Mouse (Mus musculus): ENCODE results near the gene Camkk2. TPM values are rescaled to one million over a fixed set of nuclear protein-coding genes. Genes with fewer than 3 reads are reported as not detected.

Gene Camkk2
- total RNA-seq, 2 experiments from 2014 or later: 12.8 to 24.0 TPM

DNA sequence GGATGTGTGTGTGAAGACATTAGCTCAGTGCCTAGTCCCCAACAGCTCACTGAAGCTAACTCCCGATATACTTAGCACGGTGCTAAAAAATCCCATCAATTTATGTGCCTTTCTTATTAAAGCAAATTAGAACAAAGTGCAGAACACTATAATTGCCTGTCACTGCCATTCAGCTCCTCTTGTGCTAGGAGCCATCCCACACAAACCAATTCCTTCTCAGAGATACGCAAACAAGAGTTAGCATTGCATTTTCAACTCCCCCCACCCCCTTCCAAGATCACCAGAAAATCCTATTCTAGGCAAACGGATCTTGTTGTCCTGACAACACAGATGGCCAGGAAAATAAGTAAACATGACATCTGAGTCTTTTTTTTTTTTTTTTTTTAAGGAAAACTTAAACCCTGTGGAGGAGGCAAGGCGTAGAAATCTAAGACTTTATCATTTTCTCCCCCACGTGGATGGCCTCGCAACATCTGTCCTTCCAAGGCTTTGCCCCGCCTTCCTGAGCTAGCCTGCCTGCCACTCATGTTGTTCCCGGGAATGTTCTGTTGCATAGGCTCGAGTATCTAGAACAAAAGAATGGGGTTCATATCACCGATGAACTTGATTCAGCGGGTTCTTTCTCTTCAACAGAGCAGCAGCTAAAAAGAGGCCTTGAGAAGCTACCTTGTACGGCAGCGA is 4.7 kb upstream of the Camkk2 start:
- no peak for ATAC-seq (replicated peaks; ENCODE audit: low FRiP score, poor library complexity, severe bottlenecking)

DNA sequence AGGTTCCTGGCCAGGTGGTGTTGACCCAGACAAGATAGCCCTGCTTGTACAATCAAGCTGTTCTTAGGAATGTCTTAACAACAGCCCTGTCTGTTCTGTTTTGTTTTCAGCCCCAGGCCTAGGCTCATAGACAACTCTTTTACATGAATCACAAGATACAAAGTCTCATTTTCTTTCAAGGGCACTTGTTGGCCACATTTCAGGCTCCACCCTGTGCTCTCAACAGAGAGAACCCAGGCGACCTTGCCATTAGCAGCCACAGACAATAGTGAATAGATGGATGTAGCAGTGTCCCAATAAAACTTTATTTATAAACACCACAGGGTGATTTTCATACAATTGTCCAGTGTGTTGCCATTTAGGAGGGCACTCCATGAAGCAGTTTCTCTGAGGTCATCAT is 2.9 kb upstream of the Camkk2 start:
- ATAC-seq (replicated peaks; ENCODE audit: low FRiP score, poor library complexity, severe bottlenecking): no peak

DNA sequence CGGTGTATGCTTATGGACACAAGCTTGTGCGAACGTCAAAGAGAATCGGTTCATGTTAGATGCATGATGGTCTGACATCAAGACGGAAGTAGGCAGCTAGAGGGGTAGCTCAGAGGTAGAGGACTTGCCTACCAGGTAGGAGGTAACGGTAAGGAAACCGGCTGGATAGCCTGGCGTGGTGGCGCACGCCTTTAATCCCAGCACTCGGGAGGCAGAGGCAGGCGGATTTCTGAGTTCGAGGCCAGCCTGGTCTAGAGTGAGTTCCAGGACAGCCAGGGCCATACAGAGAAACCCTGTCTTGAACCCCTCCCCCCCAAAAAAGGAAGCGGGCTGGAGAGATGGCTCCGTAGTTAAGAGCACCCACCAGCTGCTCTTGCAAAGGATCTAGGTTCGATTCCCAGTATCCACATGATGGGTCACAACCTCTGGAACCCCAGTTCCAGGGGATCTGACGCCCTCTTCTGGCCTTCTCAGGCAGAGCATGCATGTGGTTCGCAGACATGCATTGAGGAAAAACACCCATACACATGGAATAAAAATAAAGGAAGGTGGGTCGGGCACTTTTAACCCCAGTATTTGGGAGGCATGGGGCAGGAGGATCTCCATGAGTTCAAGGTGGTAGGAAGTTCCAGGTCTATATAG is 1.7 kb upstream of the Camkk2 start:
- ATAC-seq (replicated peaks; ENCODE audit: low FRiP score, poor library complexity, severe bottlenecking): no peak

DNA sequence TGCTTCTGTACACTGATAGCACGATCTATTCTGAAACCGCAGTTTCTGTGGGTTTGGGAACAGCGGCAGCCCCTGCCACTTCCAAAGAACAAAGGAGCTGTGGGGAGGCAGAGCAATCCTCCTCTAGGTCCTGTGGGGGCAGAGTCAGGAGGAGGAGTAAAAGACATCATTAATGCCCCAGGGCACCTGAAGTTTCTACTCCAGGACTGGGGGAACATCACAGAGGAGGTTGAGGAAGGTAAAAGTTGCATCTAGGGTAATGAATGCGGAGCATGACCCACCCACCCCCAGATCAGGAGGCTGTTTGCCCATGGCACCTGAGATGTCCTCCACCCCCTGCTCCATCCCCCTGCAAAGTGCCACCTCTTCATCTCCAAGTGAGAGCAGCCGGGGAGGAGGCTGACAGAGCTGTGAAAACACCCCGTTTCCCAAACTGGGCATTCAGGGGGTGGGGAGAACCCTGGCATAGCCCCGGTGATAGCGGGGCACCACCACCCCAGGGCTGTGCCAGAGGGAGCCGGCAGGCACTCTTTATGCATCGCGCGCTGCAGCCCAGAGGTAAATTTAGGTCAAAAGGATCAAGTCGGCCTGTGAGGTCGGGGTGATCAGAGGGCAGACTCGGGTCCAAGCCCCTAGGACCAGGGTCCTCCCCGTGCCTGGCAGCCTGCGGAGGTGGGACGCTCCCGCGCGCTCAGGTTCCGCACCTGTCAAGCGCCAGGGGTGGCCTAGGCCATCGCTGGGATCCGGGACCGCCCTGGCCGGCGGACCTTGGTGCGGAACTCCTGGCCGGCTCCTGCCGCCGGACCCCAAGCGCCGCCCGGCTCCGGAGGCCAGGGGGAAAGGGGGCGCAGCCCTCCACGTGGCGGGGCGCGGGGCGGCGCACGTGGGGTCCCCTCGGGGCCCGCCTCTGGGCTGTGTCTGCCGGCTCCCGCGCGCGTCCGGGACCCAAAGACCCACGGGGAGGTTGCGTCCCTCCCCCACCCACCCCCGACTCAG is 680 bp downstream of the Camkk2 start:
- peak; percentile 25 for ATAC-seq (replicated peaks; ENCODE audit: low FRiP score, poor library complexity, severe bottlenecking)

DNA sequence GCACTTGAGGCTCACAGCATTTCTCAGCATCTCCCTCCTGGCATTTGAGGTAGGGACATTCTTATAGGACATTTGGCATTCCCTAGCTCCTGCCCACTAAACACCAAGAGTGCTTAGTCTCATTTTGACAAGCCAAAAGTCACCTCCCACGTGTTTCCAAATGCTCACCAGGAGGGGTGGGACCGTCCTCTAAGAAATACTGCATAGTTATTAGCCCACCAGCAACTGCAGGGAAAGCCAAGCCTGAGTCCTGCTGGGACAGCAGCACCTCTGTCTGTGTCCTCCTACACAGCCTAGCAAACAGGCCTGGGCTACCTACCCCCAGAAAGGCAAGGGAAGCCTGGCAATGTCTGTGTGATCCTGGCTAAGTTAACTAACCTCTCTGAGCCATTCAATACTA is 1.9 kb downstream of the Camkk2 start:
- ATAC-seq (replicated peaks; ENCODE audit: low FRiP score, poor library complexity, severe bottlenecking): no peak

DNA sequence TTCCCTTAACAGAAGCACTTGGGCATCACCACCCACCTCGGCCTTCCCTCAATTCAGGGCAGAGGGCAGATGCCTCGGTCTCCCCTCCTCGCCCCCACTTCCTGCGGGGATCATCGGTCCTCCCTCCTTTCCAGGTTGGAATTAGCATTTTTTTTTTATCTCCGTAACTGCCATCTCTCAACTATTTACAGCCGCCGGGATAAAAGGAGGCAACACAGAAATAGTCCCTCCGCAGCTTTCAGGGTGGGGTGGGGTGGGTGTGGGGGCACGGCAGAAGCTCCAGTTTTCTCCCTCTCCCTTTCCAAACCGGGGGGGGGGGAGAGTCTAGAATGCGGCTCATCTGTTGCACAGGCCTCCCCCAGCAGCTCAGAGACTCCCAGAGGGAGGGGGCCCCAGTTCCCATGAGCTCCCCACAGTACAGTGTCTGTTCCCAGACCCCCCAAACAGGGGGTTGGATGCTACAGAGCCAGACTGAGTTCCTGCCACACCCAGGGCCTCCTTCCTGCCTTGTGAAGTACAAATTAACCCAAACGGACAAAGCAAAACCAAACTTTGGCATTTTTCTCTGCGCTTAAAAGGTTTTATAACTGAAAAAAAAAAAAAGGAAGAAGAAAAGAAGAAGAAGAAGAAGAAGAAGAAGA is 3.4 kb downstream of the Camkk2 start:
- no peak for ATAC-seq (replicated peaks; ENCODE audit: low FRiP score, poor library complexity, severe bottlenecking)

DNA sequence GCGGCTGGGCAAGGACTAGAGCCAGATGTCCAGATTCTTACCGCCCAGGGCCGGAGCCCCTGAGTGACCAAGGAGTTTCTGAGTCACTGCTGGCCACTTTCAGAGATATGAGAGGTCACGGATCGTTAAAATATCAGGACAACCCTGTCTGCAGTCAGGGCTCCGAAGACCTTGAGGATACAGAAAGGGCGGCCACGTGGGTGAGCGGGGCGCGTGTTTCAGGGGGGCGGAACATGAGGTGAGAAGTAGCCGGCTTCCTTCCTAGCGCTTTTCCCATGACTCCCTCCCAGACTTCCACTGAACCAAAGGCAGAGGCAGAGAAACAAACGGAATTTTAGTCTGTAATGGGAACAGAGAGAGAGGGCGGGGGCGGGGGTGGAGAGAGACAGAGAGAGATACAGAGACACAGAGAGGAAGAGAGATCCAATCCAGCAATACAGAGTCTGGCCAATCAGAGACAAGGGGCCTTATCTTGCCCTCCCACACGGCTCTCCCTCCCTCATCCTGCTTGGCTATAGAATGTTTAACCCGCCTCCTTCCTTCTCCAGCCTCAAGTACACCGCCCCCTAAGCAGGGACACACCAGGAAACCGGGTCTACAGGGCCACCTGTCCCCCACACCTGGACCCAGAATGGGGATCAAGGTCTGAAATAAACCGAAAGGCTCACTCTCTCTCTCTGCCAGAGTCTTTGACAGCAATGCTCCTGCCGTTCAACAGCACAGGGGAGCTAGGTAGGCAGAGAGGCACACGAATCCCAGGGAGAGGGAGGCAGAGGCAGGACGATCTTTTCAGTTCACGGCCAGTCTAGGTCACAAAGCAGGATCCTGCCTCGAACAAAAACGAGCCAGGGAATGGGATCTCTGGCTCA is 4.2 kb downstream of the Camkk2 start:
- ATAC-seq (replicated peaks; ENCODE audit: low FRiP score, poor library complexity, severe bottlenecking): peak; percentile 91

DNA sequence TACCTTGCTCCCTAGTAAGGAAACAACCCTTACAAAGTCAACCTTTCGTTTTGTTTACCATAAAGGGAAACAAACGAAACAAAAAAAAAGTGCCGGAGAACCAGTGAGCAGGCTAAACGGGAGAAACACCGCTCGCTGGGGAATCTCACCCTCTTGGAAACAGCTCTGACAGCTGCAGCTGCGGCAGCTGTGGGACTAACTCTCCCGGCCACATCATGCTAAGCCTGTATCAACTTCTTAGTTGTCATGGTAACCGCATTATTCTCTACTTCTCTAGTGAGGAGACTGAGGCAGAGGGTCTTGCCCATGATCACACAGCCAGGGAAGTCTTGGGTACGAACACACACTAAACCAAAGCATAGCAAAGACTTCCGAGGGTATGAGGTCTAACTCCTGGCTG is 5.5 kb downstream of the Camkk2 start:
- no peak for ATAC-seq (replicated peaks; ENCODE audit: low FRiP score, poor library complexity, severe bottlenecking)

DNA sequence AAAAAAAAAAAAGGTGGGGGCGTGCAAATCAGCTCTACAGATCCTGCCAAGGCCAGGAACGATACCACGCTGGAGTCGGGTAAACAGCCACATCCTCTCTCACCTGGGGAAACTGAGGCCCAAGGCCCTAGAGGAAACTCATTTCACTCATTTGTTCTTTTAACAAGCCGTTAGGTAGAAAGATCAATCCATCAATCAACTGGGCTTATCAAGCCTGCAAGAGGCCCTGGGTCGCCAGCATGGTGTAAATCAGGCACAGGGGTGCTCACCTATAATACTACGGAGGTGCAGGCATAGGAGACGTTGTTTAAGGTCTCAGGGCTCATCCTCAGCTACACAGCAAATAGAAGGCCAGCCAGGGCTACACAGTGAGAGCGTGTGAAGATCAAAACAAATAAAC is 7.8 kb downstream of the Camkk2 start:
- no peak for ATAC-seq (replicated peaks; ENCODE audit: low FRiP score, poor library complexity, severe bottlenecking)

DNA sequence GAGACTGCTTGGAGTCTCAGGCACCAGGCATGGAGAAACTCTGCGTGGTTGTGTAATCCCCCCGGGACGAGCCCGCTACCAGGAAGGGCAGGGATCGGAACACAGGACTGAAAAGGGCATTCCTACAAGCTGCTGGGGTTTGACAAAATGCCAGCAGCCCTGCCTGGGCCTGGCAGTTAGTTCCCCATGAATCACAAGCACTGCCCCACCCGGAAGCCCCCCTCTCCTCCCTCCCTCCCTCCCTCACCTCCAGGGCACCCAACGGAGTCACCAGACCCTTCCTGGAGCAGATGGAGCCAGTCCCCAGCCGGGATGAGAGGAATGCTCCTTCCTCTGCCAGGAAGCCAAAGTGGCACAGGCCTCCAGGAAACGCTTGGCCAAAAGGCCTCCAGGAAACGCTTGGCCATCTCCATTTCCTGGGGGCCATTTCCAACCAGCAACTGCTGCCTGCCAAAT is 8.4 kb downstream of the Camkk2 start:
- no peak for ATAC-seq (replicated peaks; ENCODE audit: low FRiP score, poor library complexity, severe bottlenecking)

DNA sequence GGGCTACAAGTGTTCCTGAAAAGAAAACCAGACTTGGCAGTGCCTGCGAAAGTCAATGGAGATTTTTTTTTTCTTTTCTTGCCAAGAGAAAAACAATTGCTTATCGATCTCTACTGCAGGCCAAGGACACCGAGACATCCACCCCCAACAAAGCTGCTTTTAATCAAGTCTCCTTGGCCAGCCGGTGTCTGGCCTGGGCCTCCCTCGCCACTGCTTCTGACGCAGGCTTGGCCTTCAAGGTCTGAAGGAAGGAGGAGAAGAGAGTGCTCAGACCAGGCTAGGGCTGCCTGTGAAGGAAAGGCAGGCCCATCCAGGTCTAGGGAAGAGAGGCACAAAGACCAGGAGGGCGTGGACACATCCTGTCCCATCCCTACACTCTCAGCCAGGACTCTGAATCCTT is 8.9 kb downstream of the Camkk2 start:
- ATAC-seq (replicated peaks; ENCODE audit: low FRiP score, poor library complexity, severe bottlenecking): no peak

DNA sequence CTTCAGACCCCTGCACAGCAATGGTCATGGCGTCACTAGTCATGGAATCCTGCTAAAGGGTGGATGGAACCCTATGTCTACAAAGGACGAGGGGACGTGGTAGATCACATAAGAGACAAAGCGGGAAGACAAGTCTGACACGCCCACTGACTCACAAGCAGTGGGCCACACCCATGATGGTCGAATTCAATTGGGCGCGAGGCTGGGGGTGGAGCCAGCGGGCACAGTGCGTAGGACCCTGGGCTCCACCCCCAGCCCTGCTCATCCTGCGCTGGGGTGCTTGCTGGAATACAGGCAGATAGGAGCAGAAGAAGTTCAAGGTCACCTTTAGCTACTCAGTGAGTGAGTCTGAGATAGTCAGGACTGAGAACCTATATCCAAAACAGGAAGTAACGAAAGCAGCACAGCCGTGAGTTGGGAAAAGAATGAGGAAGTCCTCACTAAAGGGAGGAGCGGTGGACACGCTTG is 10.1 kb downstream of the Camkk2 start:
- ATAC-seq (replicated peaks; ENCODE audit: low FRiP score, poor library complexity, severe bottlenecking): peak; percentile 61

DNA sequence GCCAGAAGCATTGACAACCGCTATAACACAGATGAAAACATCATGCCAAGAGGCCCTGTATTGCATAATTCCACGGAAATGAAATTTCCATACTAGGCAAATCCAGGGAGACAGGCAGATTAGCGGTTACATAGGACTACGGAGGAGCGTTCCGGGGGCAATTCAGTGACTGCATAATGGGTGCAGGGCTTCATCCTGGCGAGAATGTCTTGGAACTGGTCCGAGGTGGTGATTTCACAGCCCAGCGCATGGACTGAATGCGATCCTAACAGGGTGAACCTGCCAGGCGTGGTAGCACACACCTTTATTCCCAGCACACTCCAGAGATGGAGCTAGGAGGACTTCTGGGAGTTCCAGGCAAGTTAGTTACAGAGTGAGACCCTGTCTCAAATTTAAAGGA is 11.9 kb downstream of the Camkk2 start:
- ATAC-seq (replicated peaks; ENCODE audit: low FRiP score, poor library complexity, severe bottlenecking): no peak

DNA sequence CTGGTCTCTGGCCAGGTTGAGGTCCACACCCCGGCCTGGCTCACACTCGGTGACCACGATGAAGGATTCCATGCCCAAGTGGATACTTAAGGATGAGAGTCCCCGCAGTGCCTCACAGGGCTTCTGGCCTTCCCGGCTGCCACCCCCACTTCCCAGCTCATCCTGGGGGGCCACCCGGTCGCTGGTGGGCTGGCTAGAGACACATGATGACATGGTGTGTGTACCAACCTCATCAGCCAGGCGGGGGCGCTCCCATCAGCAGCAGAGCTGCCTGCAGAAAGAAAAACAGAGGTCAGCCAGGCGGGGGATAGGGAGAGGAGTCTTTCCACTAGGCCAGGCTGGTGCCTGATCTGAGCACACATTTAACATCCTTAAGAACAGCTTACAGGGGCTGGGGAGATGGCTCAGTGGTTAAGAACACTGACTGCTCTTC is 15.2 kb downstream of the Camkk2 start:
- ATAC-seq (replicated peaks; ENCODE audit: low FRiP score, poor library complexity, severe bottlenecking): no peak

DNA sequence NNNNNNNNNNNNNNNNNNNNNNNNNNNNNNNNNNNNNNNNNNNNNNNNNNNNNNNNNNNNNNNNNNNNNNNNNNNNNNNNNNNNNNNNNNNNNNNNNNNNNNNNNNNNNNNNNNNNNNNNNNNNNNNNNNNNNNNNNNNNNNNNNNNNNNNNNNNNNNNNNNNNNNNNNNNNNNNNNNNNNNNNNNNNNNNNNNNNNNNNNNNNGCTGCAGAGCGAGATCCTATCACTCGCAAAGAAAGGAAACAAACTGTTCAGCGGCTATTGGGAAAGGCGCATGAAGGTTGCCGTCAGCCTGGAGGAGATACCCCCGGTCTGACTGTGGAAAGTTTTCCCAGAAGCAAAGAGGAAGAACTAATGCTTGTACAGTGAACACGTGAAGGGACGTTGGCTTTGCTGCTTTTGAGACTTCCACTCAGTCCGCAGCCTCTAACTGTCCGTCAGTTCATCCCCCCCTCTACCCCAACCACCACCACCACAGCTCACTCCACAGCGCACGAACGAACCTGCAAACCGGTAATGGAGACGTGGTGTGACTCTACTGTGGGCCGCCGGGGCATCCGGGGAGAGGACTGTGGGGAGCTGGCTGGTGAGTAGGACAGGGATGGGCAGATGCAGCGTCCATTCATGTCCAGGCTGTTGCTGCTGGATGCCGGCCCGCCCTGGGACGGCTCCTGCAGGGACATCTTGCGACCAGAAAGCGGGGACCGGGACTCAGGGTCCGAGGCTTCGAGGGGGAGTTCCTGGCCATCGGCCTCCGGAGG is 15.8 kb downstream of the Camkk2 start:
- ATAC-seq (replicated peaks; ENCODE audit: low FRiP score, poor library complexity, severe bottlenecking): no peak

DNA sequence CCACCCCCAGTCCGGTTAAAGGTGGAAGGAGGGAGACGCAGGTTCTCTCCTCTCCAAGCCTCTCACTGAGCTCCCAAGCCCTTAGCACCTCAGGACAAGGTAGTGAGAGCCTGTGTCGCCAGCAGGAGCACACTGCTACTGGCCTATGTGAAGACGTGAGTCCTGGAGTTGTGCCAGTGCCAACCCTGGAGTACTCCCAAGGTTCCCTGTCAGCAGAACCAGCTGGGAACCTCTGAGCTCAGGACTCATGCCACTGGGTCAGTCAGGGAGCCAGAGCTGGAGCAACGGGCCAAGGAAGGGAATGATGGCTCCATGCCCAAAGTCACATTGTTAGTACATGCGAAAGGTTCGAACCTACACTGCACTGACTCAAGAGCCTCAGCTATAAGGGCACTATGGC is 22.5 kb downstream of the Camkk2 start:
- no peak for ATAC-seq (replicated peaks; ENCODE audit: low FRiP score, poor library complexity, severe bottlenecking)

DNA sequence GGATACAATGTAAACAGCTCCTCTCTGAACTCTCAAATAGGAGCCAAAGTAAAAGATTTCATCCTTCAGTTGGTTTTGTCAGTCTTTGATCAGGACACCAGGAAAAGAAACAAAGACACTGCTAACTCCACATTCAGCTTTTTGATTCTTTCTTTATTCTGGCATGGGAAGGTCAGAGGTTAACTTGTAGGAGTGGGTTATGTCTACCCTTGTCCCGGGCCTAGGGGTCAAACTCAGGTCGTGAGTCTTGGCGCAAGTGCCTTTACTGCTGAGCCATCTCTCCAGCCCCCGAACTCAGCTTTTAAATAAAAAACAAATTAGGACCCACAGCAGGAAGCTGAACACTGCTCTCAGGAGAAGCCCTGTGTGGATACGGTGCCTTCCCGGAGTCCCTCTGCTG is 23.1 kb downstream of the Camkk2 start:
- no peak for ATAC-seq (replicated peaks; ENCODE audit: low FRiP score, poor library complexity, severe bottlenecking)

DNA sequence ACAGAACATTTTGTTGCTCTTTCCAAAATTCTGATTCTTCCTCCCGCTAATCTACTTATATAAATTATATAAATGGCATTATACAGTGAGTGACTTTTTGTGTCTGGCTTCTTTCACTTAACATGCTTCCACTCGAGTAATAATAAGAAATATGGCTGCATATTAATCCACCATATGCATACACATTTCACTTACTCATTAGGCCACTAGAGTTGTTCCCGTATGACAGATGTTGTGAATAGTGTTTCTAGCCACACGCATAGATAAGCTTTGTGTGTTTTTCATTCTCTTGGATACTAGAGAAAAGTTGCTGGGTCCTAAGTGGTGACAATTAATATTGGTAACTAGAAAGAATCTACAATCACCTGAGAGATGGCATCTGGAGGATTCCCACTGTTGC is 23.6 kb downstream of the Camkk2 start:
- ATAC-seq (replicated peaks; ENCODE audit: low FRiP score, poor library complexity, severe bottlenecking): no peak
